ENCODE assay signal across 28 mouse cellular contexts in genomic region chr1:67182201-67182600, GRCm38 (mm10). TPM values are rescaled to one million over a fixed set of nuclear protein-coding genes. Genes with fewer than 3 reads are reported as not detected.
"Had no signal": no experiment of that assay in that cellular context is flagged by ENCODE, and none has a peak within 500 bp of the region (broad histone marks: within the 10 kb centered on the region; RNA-seq: fewer than 3 reads in every experiment).

No protein-coding gene starts in this region.

- H3K4me1 ChIP-seq: heart, embryonic 13.5 days; heart, embryonic 15.5 days; hindbrain, embryonic 15.5 days; limb, embryonic 12.5 days; limb, embryonic 15.5 days; liver, embryonic 12.5 days had no signal

- H3K27me3 ChIP-seq: heart, embryonic 13.5 days; heart, embryonic 15.5 days; hindbrain, embryonic 13.5 days; hindbrain, embryonic 15.5 days; kidney, embryonic 15.5 days; limb, embryonic 12.5 days; limb, embryonic 15.5 days; liver, embryonic 12.5 days had no signal

- H3K4me3 ChIP-seq: heart, adult 2 months; heart, embryonic 13.5 days; heart, embryonic 15.5 days; hindbrain, embryonic 13.5 days; hindbrain, embryonic 15.5 days; kidney, embryonic 15.5 days; limb, embryonic 12.5 days; limb, embryonic 15.5 days; liver, embryonic 12.5 days had no signal

- H3K4me2 ChIP-seq: heart, embryonic 11.5 days; heart, embryonic 13.5 days; heart, embryonic 15.5 days; hindbrain, embryonic 13.5 days; hindbrain, embryonic 15.5 days; kidney, embryonic 15.5 days; limb, embryonic 12.5 days; limb, embryonic 15.5 days; liver, embryonic 12.5 days had no signal

- DNase-seq: gastrocnemius, postnatal 14 days; gastrocnemius, postnatal 36 days; heart, adult 11 months; heart, adult 2 months; heart, postnatal 14 days; heart, postnatal 36 days; kidney, adult 11 months; kidney, adult 2 months; kidney, adult 9 months; kidney, postnatal 14 days; kidney, postnatal 36 days; layer of hippocampus, adult 9-11 months; layer of hippocampus, postnatal 36 days; left cerebral cortex, postnatal 4 days had no signal

- H3K27ac ChIP-seq: heart, adult 2 months; heart, embryonic 13.5 days; heart, embryonic 15.5 days; hindbrain, embryonic 13.5 days; hindbrain, embryonic 15.5 days; hindbrain, postnatal 0 days; kidney, embryonic 15.5 days; kidney, postnatal 0 days; limb, embryonic 12.5 days; limb, embryonic 15.5 days; liver, embryonic 12.5 days; liver, embryonic 14.5 days had no signal

- H3K9ac ChIP-seq: heart, embryonic 13.5 days; heart, embryonic 15.5 days; hindbrain, embryonic 13.5 days; hindbrain, embryonic 15.5 days; kidney, embryonic 15.5 days; limb, embryonic 12.5 days; limb, embryonic 15.5 days; liver, embryonic 12.5 days; liver, embryonic 14.5 days had no signal

- H3K36me3 ChIP-seq: heart, embryonic 13.5 days; heart, embryonic 15.5 days; hindbrain, embryonic 13.5 days; hindbrain, embryonic 15.5 days; kidney, embryonic 15.5 days; limb, embryonic 12.5 days; limb, embryonic 15.5 days; liver, embryonic 12.5 days had no signal

- H3K9me3 ChIP-seq: heart, embryonic 13.5 days; heart, embryonic 15.5 days; hindbrain, embryonic 13.5 days; hindbrain, embryonic 15.5 days; kidney, embryonic 15.5 days; limb, embryonic 12.5 days; limb, embryonic 15.5 days; liver, embryonic 12.5 days had no signal

- ATAC-seq: hindbrain, postnatal 0 days; intestine, embryonic 16.5 days; liver, embryonic 12.5 days had no signal

RNA-seq across cellular contexts. Expression of gene Cps1, which starts 59.4 kb away (rescaled TPM):
- total RNA-seq: hematopoietic stem cell, adult 5-6 weeks had no signal
- polyA plus RNA-seq: kidney, adult 2 months had no signal
